Mouse (Mus musculus) left cerebral cortex, adult 8-10 months (tissue): ENCODE data around the gene Nfatc2. TPM values are rescaled to one million over a fixed set of nuclear protein-coding genes. Genes with fewer than 3 reads are reported as not detected.
A peak's percentile ranks its signal among the peaks of the same experiment; 100 is the strongest.

Experiments
- DNase-seq, 2 experiments: peaks; one replicate each; pipeline ENCODE4 v3.0.0; 2022; ENCODE audit warnings: low spot score in 2 of 2
- total RNA-seq, 4 experiments: library from RNA; stranded (reverse); gene quantifications; 2 replicates each; pipeline ENCODE4 v1.2.4; 2022

The Nfatc2 gene
- total RNA-seq: 10 to 100 TPM; 15.2 to 16.8 (median 15.6) TPM

DNA sequence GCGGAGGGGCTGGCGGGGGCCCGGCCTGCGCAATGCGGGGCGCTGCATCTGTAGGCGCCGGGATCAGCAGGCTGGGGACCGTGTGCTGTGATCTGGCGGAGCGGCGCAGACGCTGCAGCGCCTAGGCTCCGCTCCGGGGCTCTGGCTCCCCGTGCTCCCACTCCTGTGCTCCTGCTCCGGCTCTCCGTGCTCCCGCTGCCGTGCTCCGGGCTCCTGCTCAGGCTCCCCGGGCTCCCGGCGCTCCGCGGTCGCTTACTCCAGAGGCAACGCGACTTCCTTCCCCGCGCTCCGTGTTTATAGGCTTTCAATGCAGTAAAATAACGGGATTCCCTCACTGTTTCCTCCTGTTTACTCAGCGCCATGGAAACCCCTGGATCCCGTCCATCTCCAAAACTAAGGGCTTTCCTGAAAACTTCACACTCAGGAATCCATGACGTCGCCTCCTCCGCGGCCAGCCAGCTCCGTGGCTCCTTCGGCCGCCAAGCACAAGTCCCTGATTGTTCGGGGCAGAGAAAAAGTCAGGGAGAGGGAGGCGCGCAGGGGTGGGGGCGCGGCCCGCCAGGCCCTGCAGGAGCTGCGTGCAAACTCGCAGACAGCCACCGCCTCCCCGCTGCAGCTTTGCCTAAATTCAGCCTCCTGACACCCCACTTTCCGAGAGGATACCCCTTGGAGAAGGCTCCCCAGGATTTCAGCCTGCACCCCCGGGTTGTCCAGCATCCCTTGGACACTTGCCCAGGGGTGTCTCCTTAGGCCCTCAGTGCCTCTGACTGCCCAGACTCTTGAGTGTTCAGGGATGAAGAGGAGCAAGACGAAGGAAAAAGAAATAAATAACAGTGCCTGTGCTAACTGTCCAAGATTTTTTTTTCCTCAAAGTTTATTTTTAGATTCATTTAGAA is at the start of gene Nfatc2:
TSS of gene Nfatc2 (minus strand) at position 167 of the 896 bp plus-strand sequence.
- peak; percentile 60 to 66 for DNase-seq

DNA sequence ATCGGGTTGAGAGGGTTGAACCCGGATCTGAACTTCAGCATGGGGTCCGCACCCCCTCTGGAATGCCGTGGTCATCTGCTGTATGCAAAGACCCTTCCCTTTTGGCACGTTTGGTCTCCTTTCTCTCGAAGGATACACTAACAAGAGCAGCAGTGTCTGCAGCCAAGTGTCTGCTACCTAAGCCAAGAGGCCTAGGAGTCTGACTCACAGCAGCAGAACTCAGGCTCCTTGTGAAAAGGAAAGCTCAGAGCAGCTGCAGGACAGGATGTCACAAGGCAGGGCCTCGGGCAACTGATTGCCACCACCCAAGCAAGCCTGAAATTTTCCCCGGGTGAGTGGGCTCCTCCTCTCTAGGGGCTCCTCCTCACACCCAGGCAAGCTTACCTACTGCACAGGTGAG is 46.7 kb upstream of the Nfatc2 start:
- no peak for DNase-seq

DNA sequence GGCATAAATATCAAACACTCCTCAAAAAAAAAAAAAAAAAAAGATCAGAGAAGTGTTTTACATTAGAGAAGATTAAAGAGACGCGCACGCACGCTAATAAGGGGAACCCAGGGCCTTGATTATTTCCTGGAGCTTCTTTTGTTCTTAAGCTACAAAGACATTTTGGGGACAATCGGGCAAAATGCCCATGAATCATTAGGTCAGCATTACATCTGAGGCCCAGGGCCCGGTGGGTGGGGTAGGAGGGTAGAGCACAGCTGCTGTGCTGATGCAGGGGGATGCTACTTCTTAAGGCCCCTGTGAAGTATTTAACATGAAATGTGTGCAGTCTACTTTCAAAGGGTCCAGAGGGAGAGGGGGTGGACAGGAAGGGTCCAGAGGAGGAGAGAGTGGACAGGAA is 43.4 kb upstream of the Nfatc2 start:
- no peak for DNase-seq

DNA sequence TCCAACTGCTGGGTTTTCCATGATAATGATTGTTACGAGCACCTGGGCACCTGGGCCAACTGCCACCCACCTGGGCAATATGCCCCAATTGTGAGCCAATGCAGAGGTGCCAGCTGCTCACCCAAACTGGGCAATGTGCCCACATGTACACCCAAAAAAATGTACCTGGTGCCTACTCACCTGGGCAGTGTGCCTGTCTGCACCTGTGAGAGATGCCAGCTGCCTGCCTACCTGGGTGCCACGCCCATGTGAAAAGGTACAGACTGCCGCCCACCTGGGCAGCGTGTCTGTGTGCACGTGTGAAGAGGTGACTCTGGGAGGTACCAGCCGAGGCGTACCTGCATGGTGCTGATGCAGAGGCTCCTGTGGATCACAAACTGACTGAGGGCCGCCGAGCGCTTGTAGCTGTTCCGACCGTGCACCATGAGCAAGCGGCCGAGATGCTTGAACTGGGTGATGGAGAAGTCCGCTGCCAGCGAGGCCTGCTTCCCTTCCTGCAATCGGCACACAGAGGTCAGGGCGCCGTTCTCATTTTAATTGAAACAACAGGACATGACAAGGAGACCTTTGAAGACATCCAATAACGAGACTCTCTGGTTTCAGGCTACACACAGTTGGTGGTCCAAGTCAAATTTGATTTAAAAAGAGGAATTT is 42.2 kb upstream of the Nfatc2 start:
- DNase-seq: no peak

DNA sequence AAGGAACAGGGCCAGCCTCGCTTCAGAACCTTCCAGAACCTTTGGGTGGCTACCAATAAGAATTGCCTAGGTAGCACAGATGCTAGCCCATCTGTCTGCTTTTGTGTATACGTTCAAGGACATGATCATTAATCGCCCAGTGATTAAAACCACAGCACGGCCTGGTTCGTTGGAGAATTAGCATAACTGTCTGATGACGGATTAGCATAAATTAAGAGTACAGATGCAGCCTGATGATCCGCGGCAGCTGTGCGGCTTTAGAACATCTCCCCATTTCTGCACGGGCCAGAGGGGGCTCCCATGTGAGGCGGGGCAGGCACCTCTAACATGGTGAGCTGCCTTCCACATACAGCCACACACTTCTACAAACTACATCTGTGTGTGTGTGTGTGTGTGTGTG is 40.7 kb upstream of the Nfatc2 start:
- DNase-seq: no peak

DNA sequence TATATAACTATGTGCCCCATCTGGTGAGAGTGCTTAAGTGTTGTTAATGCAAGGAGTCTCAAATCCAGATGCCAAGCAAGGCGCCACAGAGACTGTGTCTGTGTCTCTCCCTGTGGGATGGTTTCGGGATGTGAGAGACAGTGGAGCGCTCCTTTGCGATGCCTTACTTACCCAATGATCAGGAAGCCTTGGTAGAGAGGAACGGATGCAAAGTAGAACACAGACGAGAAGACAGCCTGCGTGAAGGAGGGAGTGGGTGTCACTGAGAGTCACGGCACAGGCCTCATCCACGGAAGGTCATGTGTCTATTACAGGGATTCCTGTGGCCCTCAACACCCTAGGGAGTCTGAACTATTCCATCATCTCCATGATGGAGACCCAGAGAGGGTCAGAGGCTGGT is 39.0 kb upstream of the Nfatc2 start:
- no peak for DNase-seq

DNA sequence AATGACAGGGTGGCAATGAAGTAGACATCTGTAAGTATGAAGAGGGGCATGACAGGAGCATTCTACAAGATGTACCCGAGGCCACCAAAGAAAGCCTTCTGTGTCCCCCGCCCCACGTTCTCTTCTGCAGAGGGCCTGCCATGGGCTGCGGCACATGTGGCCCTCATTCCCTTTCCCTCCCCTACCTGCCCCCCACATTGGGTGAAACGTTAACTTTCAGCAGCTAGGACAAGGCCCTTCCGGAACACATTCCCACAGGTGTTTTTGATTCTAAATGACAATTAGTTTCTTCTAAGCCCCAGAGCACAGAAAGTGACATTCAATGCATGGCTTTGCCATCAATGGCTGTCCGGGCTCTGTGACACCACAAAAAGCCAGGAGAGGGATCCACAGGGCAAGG is 33.4 kb upstream of the Nfatc2 start:
- no peak for DNase-seq

DNA sequence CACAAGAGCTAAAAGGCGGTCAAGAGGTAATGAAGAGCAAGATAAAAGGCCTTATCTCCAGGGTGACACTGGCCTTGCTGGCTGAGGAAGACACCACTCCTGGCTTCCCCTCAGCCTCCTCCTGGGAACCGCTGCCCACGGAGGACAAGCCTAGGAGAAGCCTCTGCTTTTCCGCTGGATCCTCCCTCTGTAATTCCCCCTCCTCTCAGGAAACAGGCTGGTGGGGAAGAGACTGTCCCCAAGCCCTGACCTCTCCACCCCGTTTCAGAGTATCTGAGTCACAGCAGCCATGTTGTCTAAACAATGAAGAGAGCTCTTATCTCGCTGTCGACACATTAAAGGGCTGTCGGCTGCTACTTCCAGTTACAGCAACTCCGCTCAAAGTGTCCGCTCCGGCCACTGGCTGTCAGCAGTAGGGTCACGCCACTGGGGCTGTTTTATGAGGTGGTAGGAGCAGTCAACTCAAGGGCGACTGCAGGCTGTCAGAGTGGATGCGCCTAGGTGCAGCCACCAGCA is 31.9 kb upstream of the Nfatc2 start:
- no peak for DNase-seq

DNA sequence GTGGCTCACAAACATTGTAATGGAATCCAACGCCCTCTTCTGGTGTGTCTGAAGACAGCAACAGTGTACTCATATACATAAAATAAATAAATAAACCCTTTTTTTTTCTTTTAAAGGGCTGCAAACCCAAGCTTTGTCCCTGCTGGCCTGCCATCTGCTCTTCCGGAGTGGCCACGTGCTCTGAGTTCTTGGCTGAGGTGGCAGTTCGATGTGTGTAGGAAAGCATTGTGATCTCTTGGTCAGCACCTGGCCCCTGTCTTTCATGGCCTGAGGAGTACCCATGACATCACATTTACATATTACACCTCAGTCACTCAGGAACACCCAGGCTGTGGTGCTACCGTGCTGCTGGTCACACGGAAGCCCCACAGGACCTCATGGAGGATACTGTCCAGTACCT is 31.1 kb upstream of the Nfatc2 start:
- no peak for DNase-seq

DNA sequence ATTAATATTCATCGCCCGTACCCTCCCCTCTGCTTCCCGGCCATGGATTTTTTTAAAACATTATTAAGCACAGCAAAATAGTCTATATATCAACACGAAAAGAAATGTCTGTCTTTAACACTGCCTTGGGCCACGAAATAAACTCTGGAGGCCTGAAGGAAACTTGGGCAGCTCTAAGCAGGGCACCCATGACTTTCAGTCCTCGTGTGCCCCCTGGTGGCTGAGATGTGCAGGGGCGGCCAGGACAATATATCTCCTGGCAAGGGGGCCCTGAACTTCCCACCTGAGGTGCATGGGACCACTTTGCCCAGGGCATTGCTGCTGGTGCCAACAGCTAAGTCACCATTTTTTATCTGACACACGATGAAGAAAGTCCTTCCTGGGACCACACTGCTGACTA is 27.3 kb upstream of the Nfatc2 start:
- DNase-seq: peak in 1 of 2 experiments; percentile 67

DNA sequence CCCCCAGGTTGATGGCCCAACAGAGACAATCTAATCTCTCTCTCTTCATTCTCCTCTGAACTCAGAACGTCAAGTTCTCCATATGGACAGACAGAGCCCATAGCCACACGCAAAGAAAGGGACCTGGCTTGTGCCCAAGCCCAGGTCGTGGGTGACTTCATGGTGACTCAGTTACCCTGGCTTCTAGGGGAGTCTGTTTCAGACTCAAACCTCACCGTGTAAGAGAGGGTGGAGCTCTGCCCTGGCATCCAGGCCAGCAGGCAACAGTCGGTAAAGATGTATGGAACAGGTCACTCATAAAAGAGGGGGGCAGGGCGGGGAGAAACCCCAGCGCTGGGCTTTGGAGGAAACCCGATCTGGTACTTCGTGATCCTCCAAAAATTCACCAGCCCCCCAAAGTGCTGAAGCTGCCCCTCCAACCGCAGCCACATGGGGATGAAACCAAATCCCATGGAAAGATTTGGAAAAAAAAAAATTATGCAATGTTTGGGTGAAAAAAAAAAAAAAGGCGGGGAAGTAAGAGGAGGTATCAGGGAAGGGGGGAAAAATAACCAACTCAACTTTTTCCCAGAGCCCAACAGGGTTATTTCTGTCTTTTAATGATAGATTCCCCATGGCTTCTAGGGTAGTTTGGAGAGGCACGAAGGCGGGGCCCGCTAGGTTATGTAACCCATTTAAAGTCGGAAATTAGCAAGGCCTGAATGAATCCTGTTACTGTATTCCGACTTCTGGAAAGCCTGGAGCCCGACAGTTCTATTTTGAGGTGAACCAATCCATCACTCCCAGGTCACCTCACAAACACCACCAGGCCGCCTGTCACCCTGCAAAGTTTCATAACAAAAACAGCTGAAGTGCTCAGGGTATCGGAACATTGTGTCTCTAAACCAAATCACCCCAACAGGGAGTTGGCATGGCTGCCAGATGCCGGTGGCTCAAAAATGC is 26.6 kb upstream of the Nfatc2 start:
- DNase-seq: no peak

DNA sequence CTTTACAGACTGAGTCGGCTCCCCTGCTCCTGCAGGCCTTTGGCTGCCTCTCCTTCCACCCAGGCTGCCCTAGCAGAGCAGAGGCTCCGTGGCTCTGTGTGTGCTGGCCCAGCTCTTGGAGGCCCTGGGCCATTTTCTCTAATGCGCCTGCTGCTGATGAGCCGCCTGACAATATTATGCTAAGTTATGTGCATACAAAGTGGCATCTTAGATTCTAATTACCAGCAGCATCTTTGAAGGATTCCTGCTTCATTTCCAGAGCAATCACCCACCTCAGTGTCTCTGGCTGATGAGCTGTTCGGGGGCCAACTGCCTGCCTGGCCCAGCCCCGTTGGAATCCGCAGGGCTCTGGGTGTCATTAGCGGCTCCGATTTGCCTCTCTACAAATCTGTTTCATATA is 24.9 kb upstream of the Nfatc2 start:
- no peak for DNase-seq

DNA sequence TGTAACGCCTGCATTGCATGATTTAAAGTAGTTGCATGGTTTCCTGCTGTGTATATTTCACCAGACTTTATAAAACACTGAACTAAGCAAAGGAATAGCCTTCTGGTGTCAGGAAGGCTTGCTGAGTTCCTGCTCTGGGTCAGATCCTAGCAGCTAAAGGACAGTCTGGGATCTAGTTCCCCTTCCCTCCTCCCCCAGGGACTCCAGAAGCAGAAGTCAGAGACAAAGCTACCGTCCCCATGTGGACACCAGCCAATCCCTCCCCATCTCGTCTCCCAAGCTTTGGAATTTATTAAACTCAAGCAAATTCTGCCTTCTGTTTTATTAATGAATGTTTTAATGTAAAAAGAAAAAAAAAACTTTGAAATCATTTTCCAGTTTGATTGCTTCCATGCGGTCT is 23.6 kb upstream of the Nfatc2 start:
- no peak for DNase-seq

DNA sequence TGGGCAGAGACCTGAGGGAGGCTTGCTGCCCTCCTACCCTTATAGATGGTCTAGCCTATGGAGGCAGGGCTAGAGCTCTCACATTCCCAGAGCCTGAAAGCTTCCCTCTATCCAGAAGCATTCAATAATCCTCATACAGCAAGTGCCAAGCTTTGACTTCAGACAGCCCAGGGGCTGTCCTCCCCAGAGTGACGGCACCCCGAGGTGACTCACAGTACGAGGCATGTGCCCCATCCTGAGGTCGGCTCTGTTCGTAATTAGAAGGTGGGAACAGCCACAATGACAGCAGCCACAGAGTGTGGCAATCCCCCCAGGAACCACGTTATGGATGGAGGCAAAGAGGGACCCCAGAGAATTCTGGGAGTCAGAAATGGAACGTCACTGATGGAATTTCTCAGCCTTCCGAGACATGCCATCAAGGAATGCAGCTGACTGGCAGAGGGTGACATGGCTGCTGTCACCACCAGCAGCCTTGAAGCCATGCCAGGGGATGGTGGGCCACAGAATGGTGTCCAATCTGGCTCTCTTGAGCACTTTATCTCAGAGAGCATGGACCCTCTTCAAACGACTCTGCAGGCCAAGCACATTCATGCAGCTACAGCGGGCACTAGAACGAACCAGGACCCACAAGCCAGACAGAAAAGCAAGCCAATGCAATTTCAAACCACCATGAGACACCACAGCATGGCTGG is 19.8 kb upstream of the Nfatc2 start:
- no peak for DNase-seq

DNA sequence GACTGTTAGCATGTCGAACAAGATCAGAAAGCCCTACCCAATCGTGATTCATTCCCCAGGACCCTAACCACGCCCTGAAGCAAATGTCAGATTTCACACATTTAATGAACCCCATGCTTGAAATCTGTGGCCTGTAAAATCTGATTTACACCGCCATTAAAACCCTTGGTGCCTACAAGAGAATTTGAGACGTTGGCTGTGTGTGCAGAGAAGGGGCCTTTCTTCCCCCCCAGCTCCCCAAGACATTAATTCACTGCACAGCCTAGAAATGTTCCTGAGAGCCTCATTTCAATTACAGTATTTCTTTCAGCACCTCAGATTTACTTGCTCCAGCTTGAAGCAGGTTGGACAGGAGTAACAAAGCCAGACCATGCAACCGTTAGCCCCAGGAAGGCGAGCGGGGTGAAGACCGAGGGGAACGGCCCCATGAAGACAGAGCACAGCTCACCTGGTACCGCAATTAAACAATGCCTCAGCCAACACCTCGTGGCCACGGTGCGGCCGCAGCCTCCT is 16.8 kb upstream of the Nfatc2 start:
- no peak for DNase-seq

DNA sequence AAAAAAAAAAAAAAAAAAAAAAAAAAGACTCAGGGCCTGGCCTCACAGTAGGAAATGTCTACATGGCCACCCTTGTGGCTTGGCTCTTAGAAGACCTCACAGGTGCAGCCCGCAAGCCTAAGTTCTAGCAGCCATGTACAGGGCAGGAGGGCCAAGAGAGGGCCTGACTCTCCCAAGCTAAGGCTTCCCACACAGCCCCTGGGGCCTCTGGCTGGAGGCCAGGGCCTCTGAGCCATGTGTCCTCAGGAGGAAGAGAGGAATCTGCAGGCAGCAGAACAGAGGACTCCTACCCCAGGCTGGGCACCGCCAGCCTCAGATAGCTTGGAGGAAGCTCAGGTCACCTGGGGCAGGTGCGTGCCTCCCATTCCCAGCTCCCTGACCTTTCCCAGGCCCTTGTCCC is 13.7 kb upstream of the Nfatc2 start:
- no peak for DNase-seq

DNA sequence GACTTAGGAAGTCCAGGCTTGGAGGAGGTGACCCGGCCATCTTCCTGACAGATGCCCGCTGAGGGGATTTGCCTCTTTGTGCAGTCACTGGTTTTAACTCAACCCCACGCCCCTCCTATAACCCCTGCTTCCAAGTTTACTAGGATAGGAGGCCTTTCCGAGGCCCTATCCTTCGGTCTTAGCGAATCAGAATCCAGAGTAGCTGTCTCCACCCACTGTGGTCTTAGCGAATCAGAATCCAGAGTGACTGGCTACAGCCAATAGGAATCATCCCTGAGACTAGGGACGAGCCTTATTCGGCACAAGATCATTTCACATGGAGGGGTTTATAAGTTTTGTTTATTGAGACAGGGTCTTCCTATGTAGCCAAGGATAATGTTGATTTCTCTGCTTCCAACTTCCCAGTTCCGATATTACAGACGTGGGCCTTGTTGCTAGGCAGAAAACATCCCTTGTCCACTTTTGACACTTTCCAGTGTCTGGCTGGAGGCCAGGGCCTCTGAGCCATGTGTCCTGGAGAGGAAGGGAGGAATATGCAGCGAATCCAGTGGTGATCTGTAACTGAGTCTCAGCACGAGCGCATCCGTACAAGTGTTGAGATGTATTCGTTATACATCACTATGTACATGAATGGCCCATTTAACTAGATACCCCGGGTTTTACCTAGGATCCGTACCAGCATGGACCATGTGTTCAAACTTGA is 12.9 kb upstream of the Nfatc2 start:
- DNase-seq: no peak

DNA sequence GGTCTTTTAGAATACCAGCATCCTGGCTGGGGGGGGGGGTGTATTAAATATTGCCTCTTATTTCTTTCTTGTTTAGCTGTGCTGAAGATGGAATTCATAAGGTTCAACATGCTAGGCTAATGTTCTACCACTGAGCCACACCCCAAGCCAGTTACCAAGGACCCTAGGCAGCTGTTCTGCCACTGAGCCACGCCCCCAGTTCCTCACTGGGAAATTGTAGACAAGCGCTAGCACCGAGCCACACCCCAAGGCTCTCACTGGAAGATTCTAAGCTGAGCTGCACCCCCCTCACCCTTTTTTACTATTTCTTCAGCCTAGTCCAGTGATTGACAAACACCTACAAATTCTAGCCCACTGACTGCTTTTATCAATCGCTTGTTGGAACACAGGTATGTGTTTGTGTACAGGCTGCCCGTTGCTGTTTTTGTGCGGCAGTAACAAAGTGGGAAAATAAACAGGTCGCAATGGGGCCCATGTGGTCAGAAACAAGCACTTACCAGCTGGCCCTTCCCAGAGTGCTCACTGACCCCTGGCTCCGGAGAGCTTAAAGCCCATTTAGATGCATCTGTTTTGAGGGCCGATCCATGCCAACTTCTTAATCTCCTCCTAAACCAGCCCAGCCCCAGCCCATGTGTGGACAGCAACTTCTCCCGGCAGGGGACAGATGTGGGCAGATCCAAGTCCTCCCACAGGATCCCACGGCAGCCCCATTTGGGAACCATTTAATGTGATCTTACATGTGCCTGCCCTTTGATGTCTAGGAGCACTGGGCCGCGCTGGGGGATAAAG is 11.8 kb upstream of the Nfatc2 start:
- no peak for DNase-seq

DNA sequence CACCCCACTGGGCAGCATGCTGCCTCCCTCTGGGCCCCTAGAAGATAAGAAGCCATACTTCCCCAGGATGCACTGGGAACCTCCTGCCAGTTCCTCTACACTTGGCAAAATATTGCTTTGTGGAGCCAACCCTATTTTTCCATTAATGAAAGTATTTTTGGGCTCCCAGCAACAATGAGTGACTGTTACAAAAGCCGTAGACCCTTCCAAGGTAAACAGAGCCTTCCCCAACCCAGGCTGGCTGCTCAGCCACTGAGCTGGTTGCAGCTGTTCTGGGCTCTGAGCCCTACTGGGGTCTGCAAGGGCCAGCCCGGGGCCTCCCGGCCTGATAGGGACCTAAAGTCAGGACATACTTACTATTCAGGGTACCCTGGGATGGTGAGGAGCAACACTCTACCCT is 9.5 kb upstream of the Nfatc2 start:
- DNase-seq: no peak
